Mouse (Mus musculus) limb, embryonic 11.5 days (tissue): ENCODE data around the gene Dcxr. TPM values are rescaled to one million over a fixed set of nuclear protein-coding genes. Genes with fewer than 3 reads are reported as not detected.
A peak's percentile ranks its signal among the peaks of the same experiment; 100 is the strongest.

Experiments used
- ATAC-seq: fragments of 200-750 bp; cut with Nextera tagmentation; 2 replicates; pipeline ENCODE4 v1.8.0; 2017; ENCODE audit warnings: low read depth; ENCODE audit not compliant: insufficient number of reproducible peaks, low FRiP score, low TSS enrichment
- DNase-seq: peaks from one replicate; pipeline ENCODE4 v3.0.0-alpha.2; 2015; ENCODE audit warnings: low spot score
- H3K27ac ChIP-seq: fragments of 300-500 bp; sonication (generic); replicated peaks from 2 replicates; pipeline ENCODE4 v1.5.1; 2014; ENCODE audit warnings: low read depth, mild to moderate bottlenecking, low read length
- H3K27me3 ChIP-seq: fragments of 300-500 bp; sonication (generic); 2 replicates; pipeline ENCODE4 v1.6.1; 2014; ENCODE audit warnings: mild to moderate bottlenecking, low read length, mixed read lengths; ENCODE audit not compliant: control insufficient read depth, insufficient read depth
- H3K36me3 ChIP-seq: fragments of 300-500 bp; sonication (generic); 2 replicates; pipeline ENCODE4 v1.6.1; 2014; ENCODE audit warnings: mild to moderate bottlenecking, low read length, moderate library complexity, mixed read lengths; ENCODE audit not compliant: control insufficient read depth, insufficient read depth
- H3K4me1 ChIP-seq: fragments of 300-500 bp; sonication (generic); 2 replicates; pipeline ENCODE4 v1.6.1; 2014; ENCODE audit warnings: low read length, mixed read lengths; ENCODE audit not compliant: control insufficient read depth, insufficient read depth
- H3K4me2 ChIP-seq: fragments of 300-500 bp; sonication (generic); 2 replicates; pipeline ENCODE4 v1.6.1; 2014; ENCODE audit warnings: low read depth, mild to moderate bottlenecking, moderate library complexity; ENCODE audit not compliant: severe bottlenecking
- H3K4me3 ChIP-seq: fragments of 300-500 bp; sonication (generic); 2 replicates; pipeline ENCODE4 v1.5.1; 2014; ENCODE audit warnings: low read depth, low read length
- H3K9ac ChIP-seq: fragments of 300-500 bp; sonication (generic); 2 replicates; pipeline ENCODE4 v1.6.1; 2014; ENCODE audit warnings: mild to moderate bottlenecking, low read length
- H3K9me3 ChIP-seq: fragments of 300-500 bp; sonication (generic); 2 replicates; pipeline ENCODE4 v1.6.1; 2016; ENCODE audit warnings: low read length; ENCODE audit not compliant: control insufficient read depth
- WGBS: fragments of 180-500 bp; shearing (Covaris S2); extraction: QIAGEN DNeasy Blood & Tissue Kit; methylation state at CpG from one replicate; pipeline ENCODE4 v1.1.7; 2014; 5-methylcytosine and 5-hydroxymethylcytosine counted together
- polyA plus RNA-seq: library from polyadenylated mRNA; unstranded; fragments of >200 nt; fragmentation: Nextera tagmentation; extraction: Ambion mirVana; gene quantifications from 2 replicates; pipeline ENCODE4 v1.2.1, GENCODE M21; 2014

Dcxr gene
- polyA plus RNA-seq, 1 experiment from 2014 or later, result 12.4 TPM

DNA sequence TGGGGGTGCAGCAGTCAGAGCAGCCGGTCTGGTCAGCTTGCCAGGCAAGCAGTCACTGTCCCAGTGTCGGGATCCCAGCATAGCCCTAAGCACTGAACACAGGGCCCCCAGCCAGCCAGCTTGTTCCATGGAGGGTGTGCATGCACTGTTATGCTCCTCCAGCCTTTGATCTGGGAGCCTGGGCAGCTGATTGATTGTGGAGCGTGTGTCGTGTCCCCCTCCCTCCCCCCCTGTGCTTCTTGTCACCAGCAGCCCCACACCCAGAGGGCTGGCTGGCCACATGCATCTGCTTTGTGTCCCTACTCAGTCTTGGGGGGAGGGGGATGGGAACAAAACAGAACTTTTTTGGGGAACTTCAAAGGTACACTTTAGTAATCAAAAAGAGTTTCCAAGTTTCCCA, 31.9 kb downstream of the Dcxr start:
- peaks cover 10% of the 10 kb centered on the region; the same call in 1 of the 2 replicates for H3K36me3 ChIP-seq
- no peaks in the 10 kb centered on the region for H3K9me3 ChIP-seq
- H3K4me3 ChIP-seq, result no peak overlapping the region
- no peak overlapping the region; the same call in 1 of the 2 replicates for H3K9ac ChIP-seq
- DNase-seq, result peak; percentile 67
- peak overlapping the region; percentile 86 for H3K27ac ChIP-seq
- H3K4me1 ChIP-seq, result peaks cover 31% of the 10 kb centered on the region
- 2% methylated on average over 4 of the region's 4 CpGs for whole genome bisulfite sequencing
- H3K27me3 ChIP-seq, result no peaks in the 10 kb centered on the region
- ATAC-seq, result peak; percentile 66
- H3K4me2 ChIP-seq, result peak overlapping the region; percentile 15

GRCm38 (mm10) chr11:120693461-120693860, 33.6 kb downstream of the Dcxr start:
- WGBS, result 79% methylated on average over 3 of the region's 3 CpGs
- ATAC-seq, result no peak
- no peaks in the 10 kb centered on the region for H3K27me3 ChIP-seq

DNA sequence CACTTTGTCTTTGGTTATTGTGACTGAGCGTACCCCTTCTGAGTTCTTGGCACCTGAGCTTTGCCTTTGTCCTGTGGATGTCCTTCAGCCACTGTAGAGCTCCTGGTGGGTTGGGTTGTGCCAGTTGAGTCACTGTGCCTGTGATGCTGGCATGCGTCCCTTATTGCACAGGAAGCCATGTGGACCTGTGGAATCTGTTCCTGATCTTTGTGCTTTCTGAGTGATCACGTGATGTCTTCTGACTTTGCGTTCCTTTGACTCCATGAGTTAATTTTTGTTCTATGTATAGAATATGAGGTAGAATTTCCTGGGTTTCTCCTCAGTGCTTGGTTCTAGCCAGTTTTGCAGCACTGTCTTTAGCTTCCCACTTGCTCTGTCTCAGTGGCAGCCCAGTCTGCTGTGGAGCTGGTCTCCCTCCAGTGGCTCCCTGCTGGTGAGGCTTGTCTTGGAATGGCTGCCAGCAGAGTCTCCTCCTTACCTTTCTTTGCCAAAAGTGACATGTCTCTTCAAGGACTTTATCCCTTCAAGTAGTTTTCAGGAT, 34.5 kb downstream of the Dcxr start:
- no peaks in the 10 kb centered on the region for H3K9me3 ChIP-seq
- DNase-seq (no peak), ATAC-seq (no peak)
- no peak overlapping the region for H3K4me3 ChIP-seq
- peaks cover 5% of the 10 kb centered on the region; the same call in 1 of the 2 replicates for H3K36me3 ChIP-seq
- no peak overlapping the region for H3K4me2 ChIP-seq
- 91% methylated on average over 4 of the region's 4 CpGs for WGBS
- peaks cover 25% of the 10 kb centered on the region for H3K4me1 ChIP-seq
- no peak overlapping the region for H3K9ac ChIP-seq
- H3K27me3 ChIP-seq, result no peaks in the 10 kb centered on the region
- H3K27ac ChIP-seq, result no peak overlapping the region

More at GRCm38 (mm10) chr11:120693461-120693860, 33.6 kb downstream of the Dcxr start:
- Histone ChIP-seq H3K36me3 (peaks cover 5% of the 10 kb centered on the region; the same call in 1 of the 2 replicates), H3K27ac (no peak overlapping the region), H3K4me3 (no peak overlapping the region), H3K9me3 (no peaks in the 10 kb centered on the region), H3K4me2 (no peak overlapping the region), H3K4me1 (peaks cover 31% of the 10 kb centered on the region), H3K9ac (no peak overlapping the region)
- DNase-seq, result no peak

GRCm38 (mm10) chr11:120689365-120689764, 37.7 kb downstream of the Dcxr start:
- no peak overlapping the region for H3K4me3 ChIP-seq
- no peaks in the 10 kb centered on the region for H3K27me3 ChIP-seq
- H3K27ac ChIP-seq, result no peak overlapping the region
- WGBS, result 85% methylated on average over 3 of the region's 3 CpGs
- ATAC-seq, result no peak
- DNase-seq, result no peak
- no peaks in the 10 kb centered on the region for H3K9me3 ChIP-seq
- H3K4me1 ChIP-seq, result 0 out of 2 replicates have a peak, but pooled peaks cover 3% of the 10 kb centered on the region
- peaks cover 6% of the 10 kb centered on the region; the same call in 1 of the 2 replicates for H3K36me3 ChIP-seq
- H3K4me2 ChIP-seq, result no peak overlapping the region
- H3K9ac ChIP-seq, result no peak overlapping the region

DNA sequence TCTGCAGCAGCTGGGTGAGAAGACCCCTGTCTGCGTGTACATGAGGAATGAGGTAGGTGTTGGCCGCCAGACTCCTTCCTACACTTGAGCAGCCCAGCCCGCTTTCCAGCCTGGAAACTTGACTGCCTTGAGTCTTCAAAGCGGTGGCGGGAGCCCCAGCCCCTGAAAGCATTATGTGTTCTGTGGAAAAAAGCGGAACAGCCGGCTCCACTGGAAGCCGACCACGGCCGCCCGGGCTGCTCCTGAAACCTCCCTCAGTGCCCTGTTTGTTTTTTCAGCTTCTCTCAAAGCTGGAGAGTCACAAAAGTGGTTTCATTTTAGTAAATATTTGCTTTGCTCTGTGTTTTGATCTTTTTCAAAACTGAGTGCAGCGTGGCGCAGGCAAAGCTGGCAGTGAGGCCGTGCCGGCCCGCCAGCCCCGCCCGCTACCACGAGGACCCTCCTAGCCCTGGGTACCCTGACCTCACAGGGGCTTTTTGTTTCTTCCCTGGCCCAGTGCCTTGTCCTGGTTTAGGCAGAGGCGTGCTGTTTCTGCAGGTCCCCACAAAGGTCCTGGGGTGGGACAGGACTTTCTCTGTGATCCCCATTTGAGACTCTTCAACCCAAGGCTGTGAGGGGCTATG, 40.3 kb downstream of the Dcxr start:
- 86% methylated on average over 20 of the region's 20 CpGs for WGBS
- DNase-seq (no peak), ATAC-seq (no peak)
- H3K36me3 ChIP-seq, result peaks cover 6% of the 10 kb centered on the region; the same call in 1 of the 2 replicates
- H3K4me2 ChIP-seq, result no peak overlapping the region
- no peak overlapping the region for H3K27ac ChIP-seq
- no peak overlapping the region for H3K9ac ChIP-seq
- no peaks in the 10 kb centered on the region for H3K9me3 ChIP-seq
- H3K4me3 ChIP-seq, result no peak overlapping the region
- H3K27me3 ChIP-seq, result no peaks in the 10 kb centered on the region
- no peaks in the 10 kb centered on the region for H3K4me1 ChIP-seq

DNA sequence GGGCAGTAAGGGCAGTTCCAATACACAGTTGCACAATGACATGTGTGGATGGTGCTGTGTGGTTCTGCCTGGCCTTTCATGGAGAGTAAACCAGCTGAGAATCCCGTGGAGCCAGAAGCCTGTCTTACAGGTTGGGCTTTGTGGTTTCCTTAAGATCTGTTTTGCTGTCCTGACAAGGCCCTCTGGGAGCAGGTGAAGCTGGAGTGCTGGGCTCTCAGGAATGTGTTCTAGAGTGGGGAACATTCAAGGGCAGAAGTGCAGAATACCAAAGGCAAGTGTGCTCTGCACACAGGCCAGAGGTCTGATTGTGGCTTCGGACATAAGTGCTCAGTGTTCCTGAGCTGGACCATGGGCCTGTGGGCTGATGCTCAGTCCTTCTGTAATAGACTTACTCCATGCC, 42.4 kb downstream of the Dcxr start:
- WGBS, result 89% methylated on average over 2 of the region's 2 CpGs
- Histone ChIP-seq H3K27ac (no peak overlapping the region), H3K27me3 (no peaks in the 10 kb centered on the region), H3K36me3 (peaks cover 9% of the 10 kb centered on the region; the same call in 1 of the 2 replicates), H3K4me3 (no peak overlapping the region), H3K4me1 (no peaks in the 10 kb centered on the region), H3K9ac (no peak overlapping the region), H3K4me2 (no peak overlapping the region), H3K9me3 (no peaks in the 10 kb centered on the region)
- DNase-seq (no peak), ATAC-seq (no peak)

DNA sequence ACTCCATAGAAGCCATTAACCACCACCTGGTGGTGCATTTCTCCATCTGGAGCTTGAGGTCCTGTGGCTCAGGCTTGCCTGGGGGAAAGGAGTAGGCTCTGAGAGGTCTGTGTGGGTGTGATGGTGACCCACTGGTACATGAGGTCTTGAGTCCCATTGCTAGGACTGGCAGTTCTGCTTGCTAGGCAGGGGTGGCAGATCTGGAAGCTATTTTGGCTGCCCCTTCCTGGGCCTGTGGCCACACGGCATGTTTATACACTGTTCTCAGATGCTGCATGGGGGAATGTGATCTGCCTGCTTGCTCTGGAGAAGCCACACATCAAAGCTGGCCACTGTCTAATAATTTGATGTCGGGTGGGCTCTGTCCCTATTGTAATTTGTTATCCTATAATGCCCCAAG, 43.0 kb downstream of the Dcxr start:
- H3K27me3 ChIP-seq, result no peaks in the 10 kb centered on the region
- WGBS, result 78% methylated on average over 2 of the region's 2 CpGs

GRCm38 (mm10) chr11:120683536-120683935, 43.5 kb downstream of the Dcxr start:
- ATAC-seq, result no peak
- 93% methylated on average over 3 of the region's 3 CpGs for WGBS
- Histone ChIP-seq H3K4me2 (no peak overlapping the region), H3K4me3 (no peak overlapping the region), H3K4me1 (no peaks in the 10 kb centered on the region), H3K9me3 (no peaks in the 10 kb centered on the region), H3K27me3 (no peaks in the 10 kb centered on the region), H3K9ac (no peak overlapping the region), H3K36me3 (peaks cover 10% of the 10 kb centered on the region; the same call in 1 of the 2 replicates), H3K27ac (no peak overlapping the region)
- no peak for DNase-seq

More for the DNA sequence above, 43.0 kb downstream of the Dcxr start:
- no peak for DNase-seq
- Histone ChIP-seq H3K9ac (no peak overlapping the region), H3K9me3 (no peaks in the 10 kb centered on the region), H3K36me3 (peaks cover 9% of the 10 kb centered on the region; the same call in 1 of the 2 replicates), H3K4me2 (no peak overlapping the region), H3K27ac (no peak overlapping the region), H3K4me1 (no peaks in the 10 kb centered on the region), H3K4me3 (no peak overlapping the region)
- no peak for ATAC-seq
